8 mouse cellular contexts compared by ENCODE assay signal in the genomic region with DNA sequence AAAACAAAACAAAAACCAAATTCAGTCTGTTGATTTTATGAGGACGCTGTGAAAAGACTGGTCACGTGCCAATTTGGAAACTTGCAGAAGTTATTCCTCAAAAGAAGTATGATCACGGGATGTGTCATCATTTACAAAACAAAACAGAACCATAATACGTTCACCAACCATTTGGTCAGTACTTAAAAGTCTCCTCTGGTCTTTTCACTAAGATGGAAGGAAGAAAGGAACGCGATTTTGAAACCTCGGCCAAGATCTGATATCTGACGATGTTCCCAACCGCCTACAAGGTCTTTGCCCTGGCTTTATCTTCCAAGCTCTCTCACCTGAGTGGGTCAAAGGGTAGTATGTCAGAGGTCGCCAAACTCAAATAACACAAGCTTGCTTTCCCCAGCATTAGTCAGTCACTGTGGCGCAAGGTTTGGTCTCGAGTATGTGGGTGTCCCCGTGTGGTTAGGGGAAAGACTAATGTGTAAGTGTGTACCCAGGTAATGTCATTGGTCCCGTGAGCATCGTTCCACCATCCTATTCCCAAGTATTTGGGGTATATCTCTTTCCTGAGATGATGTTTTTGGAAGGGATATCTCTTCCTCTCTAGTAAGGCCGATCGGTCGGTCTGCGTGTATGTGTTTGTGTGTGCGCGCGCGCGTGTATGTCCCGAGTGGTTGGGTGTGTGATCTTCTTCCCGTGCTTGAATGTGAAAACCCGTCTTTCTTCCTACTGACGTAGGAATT. TPM values are rescaled to one million over a fixed set of nuclear protein-coding genes. Genes with fewer than 3 reads are reported as not detected.
DNase-seq lines count a peak whose midpoint lies in the region; ATAC-seq and TF ChIP-seq lines count a peak whose summit lies in the region.

No protein-coding gene starts in this region.

- 0 out of 2 replicates have a peak, but pooled peaks have one; percentile 12 for ATAC-seq in heart, embryonic 11.5 days (replicated peaks; ENCODE audit: insufficient number of reproducible peaks, low FRiP score, low TSS enrichment)
- ATAC-seq in kidney, embryonic 15.5 days (replicated peaks; ENCODE audit: low FRiP score): peak; percentile 33; the same call in 1 of the 2 replicates

- H3K36me3 ChIP-seq in ES-E14 (ENCODE audit: control insufficient read depth, insufficient read depth, low read length, poor library complexity, severe bottlenecking) (no peaks in the 10 kb centered on the region; the same call in none of the 2 replicates), macrophage (ENCODE audit: inconsistent target) (no peaks in the 10 kb centered on the region)
- no peaks in the 10 kb centered on the region for H3K36me3 ChIP-seq in heart, embryonic 11.5 days (ENCODE audit: control insufficient read depth, insufficient read depth, low read length)
- H3K36me3 ChIP-seq in kidney, embryonic 15.5 days: peaks cover 11% of the 10 kb centered on the region; the same call in 1 of the 2 replicates

- intact Hi-C loops in left cerebral cortex, adult 2 months (cut with DNase I): loop anchor here (1.0 to 5.0 kb wide), 2 partner anchors 32 to 36 kb away; a partner anchor contains a TSS

- peaks cover 55% of the 10 kb centered on the region for H3K79me2 ChIP-seq in macrophage (ENCODE audit: inconsistent target)

- DNase-seq in left cerebral cortex, adult 2 months (ENCODE audit: extremely low spot score in 1 of 2, low spot score in 2 of 2): no peak
- DNase-seq in left cerebral cortex, adult 9 months (ENCODE audit: low spot score in 2 of 2): no peak
- DNase-seq in ES-E14 (ENCODE audit: low read depth, low spot score): peak; percentile 3
- DNase-seq in embryo, embryonic 10 days (ENCODE audit: low spot score): peak; percentile 5
- DNase-seq in testis, postnatal 14 days (ENCODE audit: low spot score): peak; percentile 8

- H3K27ac ChIP-seq in left cerebral cortex, adult 2 months: peak overlapping the region; percentile 84
- H3K27ac ChIP-seq in ES-E14 (ENCODE audit: insufficient read depth, low read depth, low read length, poor library complexity, severe bottlenecking) (peak overlapping the region; percentile 83), macrophage (peak overlapping the region; percentile 57)
- H3K27ac ChIP-seq in heart, embryonic 11.5 days (ENCODE audit: low read depth, low read length): peak overlapping the region; percentile 64; the same call in 1 of the 2 replicates
- H3K27ac ChIP-seq in kidney, embryonic 15.5 days: peak overlapping the region; percentile 86

- peak overlapping the region; percentile 50 for H3K4me3 ChIP-seq in left cerebral cortex, adult 2 months
- peak overlapping the region; percentile 97 to 98 for H3K4me3 ChIP-seq in ES-E14 (ENCODE audit: insufficient read depth in 1 of 2, low read depth in 1 of 2, low read length in 2 of 2, poor library complexity in 1 of 2, severe bottlenecking in 1 of 2)
- peak overlapping the region; percentile 61 for H3K4me3 ChIP-seq in heart, embryonic 11.5 days (ENCODE audit: low read depth, low read length)
- H3K4me3 ChIP-seq in kidney, embryonic 15.5 days (replicated peaks): peak overlapping the region; percentile 63
- H3K4me3 ChIP-seq in macrophage (ENCODE audit: inconsistent target): peak overlapping the region; percentile 71

- H3K9me3 ChIP-seq in ES-E14 (ENCODE audit: control insufficient read depth, insufficient read depth, low read depth, low read length): no peaks in the 10 kb centered on the region
- H3K9me3 ChIP-seq in heart, embryonic 11.5 days (replicated peaks; ENCODE audit: control insufficient read depth, low read length): no peaks in the 10 kb centered on the region
- H3K9me3 ChIP-seq in kidney, embryonic 15.5 days (replicated peaks): no peaks in the 10 kb centered on the region

- H3K4me1 ChIP-seq in ES-E14 (ENCODE audit: control insufficient read depth in 2 of 2, insufficient read depth in 2 of 2, low read length in 2 of 2, poor library complexity in 1 of 2): no peaks in the 10 kb centered on the region; a peak in 2 of 4 replicates
- H3K4me1 ChIP-seq in heart, embryonic 11.5 days (ENCODE audit: control insufficient read depth, insufficient read depth, low read length): no peaks in the 10 kb centered on the region
- peaks cover 7% of the 10 kb centered on the region; the same call in 1 of the 2 replicates for H3K4me1 ChIP-seq in kidney, embryonic 15.5 days

- 15% methylated on average over 28 of the region's 28 CpGs for WGBS in heart, embryonic 11.5 days (ENCODE audit: insufficient replicate concordance)
- WGBS in kidney, embryonic 15.5 days: 28% methylated on average over 28 of the region's 28 CpGs
- 26% methylated on average over 24 of the region's 28 CpGs for WGBS in macrophage (ENCODE audit: missing documents)

- no peaks in the 10 kb centered on the region for H3K27me3 ChIP-seq in heart, embryonic 11.5 days (ENCODE audit: control insufficient read depth, insufficient read depth, low read length)
- peaks cover 18% of the 10 kb centered on the region; the same call in 1 of the 2 replicates for H3K27me3 ChIP-seq in kidney, embryonic 15.5 days

- peak overlapping the region; percentile 97 for H3K9ac ChIP-seq in ES-E14 (ENCODE audit: insufficient read depth, low read depth, low read length, poor library complexity, severe bottlenecking)
- H3K9ac ChIP-seq in heart, embryonic 11.5 days (ENCODE audit: low read depth, low read length): peak overlapping the region; percentile 77
- H3K9ac ChIP-seq in kidney, embryonic 15.5 days: peak overlapping the region; percentile 62

- in situ Hi-C loops in ES-E14 (cut with MboI; ENCODE audit: low sequenced_read_pairs in 2 of 2, unreplicated experiment in 2 of 2): no loop called here

- H3K4me2 ChIP-seq in heart, embryonic 11.5 days: peak overlapping the region; percentile 70
- peak overlapping the region; percentile 59 for H3K4me2 ChIP-seq in kidney, embryonic 15.5 days

- TF ChIP-seq CTCF in left cerebral cortex, adult 2 months (IDR thresholded peaks at IDR 0.05): no peak

TF ChIP-seq in ES-E14, 5 proteins besides CTCF, POLR2A, EP300 and RAD21:
- no peak for TF ChIP-seq ZNF384 (IDR thresholded peaks at IDR 0.05; ENCODE audit: low read depth, low read length)
- TF ChIP-seq ZC3H11A (IDR thresholded peaks at IDR 0.05; ENCODE audit: borderline replicate concordance, low read depth, low read length): no peak
- TF ChIP-seq CHD2 (IDR thresholded peaks at IDR 0.05; ENCODE audit: low read depth, low read length): no peak
- no peak for TF ChIP-seq HCFC1 (IDR thresholded peaks at IDR 0.05; ENCODE audit: borderline replicate concordance, insufficient read depth, low read length)
- TF ChIP-seq MAFK (IDR thresholded peaks at IDR 0.05; ENCODE audit: insufficient read depth, low read depth, low read length): no peak
TF ChIP-seq in ES-E14: peak in this region for 0.

RNA-seq across cellular contexts. Expression of a gene that starts 0.9 kb away (rescaled TPM):
- 10 to 100 TPM; 30.7 to 34.0 TPM for total RNA-seq in left cerebral cortex, adult 2 months (2021)
- 16.5 and 30.0 TPM in 2 replicates for total RNA-seq in ES-E14 (2012; rRNA removed)
- 38.6 and 40.2 TPM in 2 replicates for polyA plus RNA-seq in heart, embryonic 11.5 days (2014; fragmentation: Nextera tagmentation; extraction: Ambion mirVana)
- 48.3 and 54.8 TPM in 2 replicates for polyA plus RNA-seq in kidney, embryonic 15.5 days (2015; fragmentation: Nextera tagmentation; extraction: Ambion mirVana)
- 10 to 100 TPM; 10.1 to 72.2 (median 24.6) TPM for total RNA-seq in macrophage (2018; cell fraction: chromatin; rRNA removed)
- total RNA-seq in macrophage (2018; cell fraction: cytosol; rRNA removed): 100 to 1,000 TPM in 1 of 26 experiments, 10 to 100 TPM in 25; 48.3 to 121 (median 65.1) TPM
- 10 to 100 TPM; 22.3 to 88.7 (median 48.1) TPM for total RNA-seq in macrophage (2018; cell fraction: nucleus; rRNA removed)
- polyA plus RNA-seq in macrophage (2018): 28.3 to 106 TPM (median 90.5 TPM) in 3 replicates

RNA-seq across cellular contexts. Expression of a gene that starts 38.3 kb away (rescaled TPM):
- 1 to 10 TPM; 4.8 to 5.4 TPM for total RNA-seq in left cerebral cortex, adult 2 months (2021)
- 8.0 and 10.7 TPM in 2 replicates for total RNA-seq in ES-E14 (2012; rRNA removed)
- 5.9 and 6.4 TPM in 2 replicates for polyA plus RNA-seq in heart, embryonic 11.5 days (2014; fragmentation: Nextera tagmentation; extraction: Ambion mirVana)
- 6.3 and 6.4 TPM in 2 replicates for polyA plus RNA-seq in kidney, embryonic 15.5 days (2015; fragmentation: Nextera tagmentation; extraction: Ambion mirVana)
- total RNA-seq in macrophage (2018; cell fraction: chromatin; rRNA removed): 10 to 100 TPM in 22 of 26 experiments, 1 to 10 TPM in 4; 7.7 to 20.2 (median 16.5) TPM
- 1 to 10 TPM; 4.0 to 5.3 (median 4.5) TPM for total RNA-seq in macrophage (2018; cell fraction: cytosol; rRNA removed)
- total RNA-seq in macrophage (2018; cell fraction: nucleus; rRNA removed): 10 to 100 TPM in 10 of 26 experiments, 1 to 10 TPM in 16; 5.9 to 15.2 (median 9.2) TPM
- polyA plus RNA-seq in macrophage (2018): 3.0 to 6.0 TPM (median 5.0 TPM) in 3 replicates

RNA-seq across cellular contexts. Expression of a gene that starts 38.4 kb away (rescaled TPM):
- total RNA-seq in left cerebral cortex, adult 2 months (2021): 10 to 100 TPM; 46.9 to 52.9 TPM
- 5.0 and 13.3 TPM in 2 replicates for total RNA-seq in ES-E14 (2012; rRNA removed)
- polyA plus RNA-seq in heart, embryonic 11.5 days (2014; fragmentation: Nextera tagmentation; extraction: Ambion mirVana): 38.4 and 39.0 TPM in 2 replicates
- 24.3 and 26.1 TPM in 2 replicates for polyA plus RNA-seq in kidney, embryonic 15.5 days (2015; fragmentation: Nextera tagmentation; extraction: Ambion mirVana)
- total RNA-seq in macrophage (2018; cell fraction: chromatin; rRNA removed): 10 to 100 TPM in 1 of 26 experiments, 1 to 10 TPM in 25; 1.1 to 11.0 (median 4.0) TPM
- total RNA-seq in macrophage (2018; cell fraction: cytosol; rRNA removed): 10 to 100 TPM; 10.0 to 17.0 (median 13.0) TPM
- total RNA-seq in macrophage (2018; cell fraction: nucleus; rRNA removed): 10 to 100 TPM in 8 of 26 experiments, 1 to 10 TPM in 18; 2.9 to 14.3 (median 6.0) TPM
- polyA plus RNA-seq in macrophage (2018): 12.6 to 21.8 TPM (median 18.8 TPM) in 3 replicates

RNA-seq across cellular contexts. Expression of a gene that starts 39.6 kb away (rescaled TPM):
- 1 to 10 TPM; 1.4 to 2.9 TPM for total RNA-seq in left cerebral cortex, adult 2 months (2021)
- 3.2 and 4.0 TPM in 2 replicates for total RNA-seq in ES-E14 (2012; rRNA removed)
- 6.1 and 7.0 TPM in 2 replicates for polyA plus RNA-seq in heart, embryonic 11.5 days (2014; fragmentation: Nextera tagmentation; extraction: Ambion mirVana)
- polyA plus RNA-seq in kidney, embryonic 15.5 days (2015; fragmentation: Nextera tagmentation; extraction: Ambion mirVana): 8.7 and 8.8 TPM in 2 replicates
- total RNA-seq in macrophage (2018; cell fraction: chromatin; rRNA removed): 1 to 10 TPM in 22 of 26 experiments, under 1 TPM in 4; 0.56 to 7.8 (median 3.4) TPM
- 1 to 10 TPM in 23 of 26 experiments, under 1 TPM in 3; 0.57 to 3.2 (median 2.1) TPM for total RNA-seq in macrophage (2018; cell fraction: cytosol; rRNA removed)
- 1 to 10 TPM in 25 of 26 experiments, under 1 TPM in 1; 0.98 to 6.6 (median 2.6) TPM for total RNA-seq in macrophage (2018; cell fraction: nucleus; rRNA removed)
- 1.0 to 1.8 TPM (median 1.4 TPM) in 3 replicates for polyA plus RNA-seq in macrophage (2018)

Comparison
In these comparisons a context has a peak if more than half of its experiments do, and no peak if none do; other contexts are left out.
1. DNase-seq: peak in ES-E14 (single experiment), embryo, embryonic 10 days (single experiment) and testis, postnatal 14 days (single experiment); none in left cerebral cortex, adult 2 months (0 of 2) and left cerebral cortex, adult 9 months (0 of 2).
2. Peak in every context shown above with its lines, with median percentiles within 50 percentile points of each other: H3K27ac ChIP-seq, H3K4me3 ChIP-seq and H3K9ac ChIP-seq.